Mouse (Mus musculus): ENCODE data around the gene Acadl. TPM values are rescaled to one million over a fixed set of nuclear protein-coding genes. Genes with fewer than 3 reads are reported as not detected.

The Acadl gene
- polyA plus RNA-seq, 1 experiment from 2014 or later: 40.7 TPM

DNA sequence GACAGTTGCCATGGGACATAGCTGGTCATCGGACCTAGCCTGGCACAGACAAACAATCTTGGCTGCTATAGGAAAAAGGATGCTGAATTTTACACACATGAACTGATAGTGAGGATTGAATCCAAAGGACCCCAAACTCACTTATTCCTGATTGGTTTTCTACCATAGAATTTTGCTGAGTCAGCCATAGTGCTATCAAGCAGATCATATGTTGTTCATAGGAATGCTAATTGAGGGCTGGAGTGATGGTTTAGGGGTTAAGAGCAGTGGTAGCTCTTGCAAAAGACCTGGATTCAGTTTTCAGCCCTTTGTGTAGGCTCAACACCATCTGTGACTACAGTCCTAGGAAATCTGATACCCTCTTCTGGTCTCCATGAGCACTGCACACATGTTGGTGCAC is 24.1 kb upstream of the Acadl start:
- no peak for ATAC-seq (ENCODE audit: low read depth)
- H3K4me1 ChIP-seq (ENCODE audit: control insufficient read depth, insufficient read depth, low read length): no peaks in the 10 kb centered on the region
- no peaks in the 10 kb centered on the region for H3K9me3 ChIP-seq (ENCODE audit: control insufficient read depth, low read length)
- no peaks in the 10 kb centered on the region for H3K36me3 ChIP-seq (ENCODE audit: control insufficient read depth, insufficient read depth, low read length)
- H3K9ac ChIP-seq (replicated peaks; ENCODE audit: low read depth, low read length): no peak overlapping the region
- no peak overlapping the region for H3K4me2 ChIP-seq (ENCODE audit: low read depth, low read length)
- no peak overlapping the region for H3K27ac ChIP-seq (ENCODE audit: low read depth, low read length)
- no peaks in the 10 kb centered on the region for H3K27me3 ChIP-seq (ENCODE audit: control insufficient read depth, insufficient read depth, low read length)
- WGBS: 100% methylated on average over 1 of the region's 1 CpGs
- no peak overlapping the region for H3K4me3 ChIP-seq (ENCODE audit: low read depth, low read length)

DNA sequence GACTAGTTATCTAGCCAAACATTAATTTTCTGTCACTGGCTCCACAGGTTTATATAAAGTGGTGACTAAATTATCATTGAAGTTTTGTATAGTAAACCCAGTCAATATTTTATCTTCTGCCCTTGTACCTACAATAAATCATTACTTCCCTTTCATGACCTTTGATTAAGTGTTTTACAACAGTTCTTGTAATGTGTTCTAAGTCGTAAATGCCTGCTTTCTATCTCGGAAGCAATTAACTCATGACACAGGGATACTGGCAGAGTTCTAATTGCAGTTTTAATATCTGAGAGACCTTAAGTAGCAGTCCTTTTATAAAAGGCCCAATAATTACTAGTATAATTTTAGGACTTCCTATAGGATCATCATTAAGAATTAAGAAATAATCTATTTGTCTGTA is 17.1 kb upstream of the Acadl start:
- Histone ChIP-seq H3K4me1 (ENCODE audit: control insufficient read depth, insufficient read depth, low read length) (no peaks in the 10 kb centered on the region), H3K27me3 (ENCODE audit: control insufficient read depth, insufficient read depth, low read length) (no peaks in the 10 kb centered on the region), H3K4me2 (ENCODE audit: low read depth, low read length) (no peak overlapping the region), H3K36me3 (ENCODE audit: control insufficient read depth, insufficient read depth, low read length) (no peaks in the 10 kb centered on the region), H3K27ac (ENCODE audit: low read depth, low read length) (no peak overlapping the region), H3K4me3 (ENCODE audit: low read depth, low read length) (no peak overlapping the region), H3K9ac (replicated peaks; ENCODE audit: low read depth, low read length) (no peak overlapping the region), H3K9me3 (ENCODE audit: control insufficient read depth, low read length) (no peaks in the 10 kb centered on the region)
- ATAC-seq (ENCODE audit: low read depth): no peak
- WGBS: 52% methylated on average over 2 of the region's 2 CpGs

DNA sequence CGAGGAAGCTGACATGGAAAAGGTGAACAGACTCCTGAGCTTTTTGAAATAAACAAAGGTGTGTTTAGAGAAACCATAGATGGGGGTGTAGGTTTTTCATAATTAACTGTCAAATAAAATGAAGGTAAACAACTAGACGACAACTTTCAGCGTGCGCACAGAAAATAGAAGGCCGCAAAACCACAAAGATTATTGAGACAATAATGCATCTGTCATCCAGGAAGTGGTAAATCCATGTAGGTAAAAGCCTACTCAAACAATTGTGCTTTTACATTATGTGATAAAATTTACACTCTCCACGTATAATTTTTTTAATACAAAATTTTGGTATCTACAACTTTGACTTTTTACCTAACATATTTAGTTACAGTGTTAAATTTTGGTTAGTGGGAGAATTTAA is 11.7 kb upstream of the Acadl start:
- Histone ChIP-seq H3K4me1 (ENCODE audit: control insufficient read depth, insufficient read depth, low read length) (no peaks in the 10 kb centered on the region), H3K4me3 (ENCODE audit: low read depth, low read length) (no peak overlapping the region), H3K4me2 (ENCODE audit: low read depth, low read length) (no peak overlapping the region), H3K27ac (ENCODE audit: low read depth, low read length) (no peak overlapping the region), H3K36me3 (ENCODE audit: control insufficient read depth, insufficient read depth, low read length) (no peaks in the 10 kb centered on the region), H3K27me3 (ENCODE audit: control insufficient read depth, insufficient read depth, low read length) (no peaks in the 10 kb centered on the region), H3K9me3 (ENCODE audit: control insufficient read depth, low read length) (no peaks in the 10 kb centered on the region), H3K9ac (replicated peaks; ENCODE audit: low read depth, low read length) (no peak overlapping the region)
- WGBS: 89% methylated on average over 6 of the region's 6 CpGs
- no peak for ATAC-seq (ENCODE audit: low read depth)

- H3K36me3 ChIP-seq (ENCODE audit: control insufficient read depth, insufficient read depth, low read length): no peaks in the 10 kb centered on the region
- no peaks in the 10 kb centered on the region for H3K27me3 ChIP-seq (ENCODE audit: control insufficient read depth, insufficient read depth, low read length)
- H3K27ac ChIP-seq (ENCODE audit: low read depth, low read length): no peak overlapping the region
- no peaks in the 10 kb centered on the region for H3K4me1 ChIP-seq (ENCODE audit: control insufficient read depth, insufficient read depth, low read length)
- no peak for ATAC-seq (ENCODE audit: low read depth)
- H3K9ac ChIP-seq (replicated peaks; ENCODE audit: low read depth, low read length): no peak overlapping the region
- no peak overlapping the region for H3K4me2 ChIP-seq (ENCODE audit: low read depth, low read length)
- H3K9me3 ChIP-seq (ENCODE audit: control insufficient read depth, low read length): no peaks in the 10 kb centered on the region
- no peak overlapping the region for H3K4me3 ChIP-seq (ENCODE audit: low read depth, low read length)
- 64% methylated on average over 7 of the region's 7 CpGs for WGBS
These were observed 8.5 kb upstream of the Acadl start for GRCm38 (mm10) chr1:66871591-66871990.

- H3K27me3 ChIP-seq (ENCODE audit: control insufficient read depth, insufficient read depth, low read length): no peaks in the 10 kb centered on the region
- no peak overlapping the region for H3K9ac ChIP-seq (replicated peaks; ENCODE audit: low read depth, low read length)
- H3K4me3 ChIP-seq (ENCODE audit: low read depth, low read length): no peak overlapping the region
- H3K4me1 ChIP-seq (ENCODE audit: control insufficient read depth, insufficient read depth, low read length): no peaks in the 10 kb centered on the region
- no peaks in the 10 kb centered on the region for H3K9me3 ChIP-seq (ENCODE audit: control insufficient read depth, low read length)
- no peaks in the 10 kb centered on the region for H3K36me3 ChIP-seq (ENCODE audit: control insufficient read depth, insufficient read depth, low read length)
- 89% methylated on average over 4 of the region's 4 CpGs for WGBS
- no peak overlapping the region for H3K4me2 ChIP-seq (ENCODE audit: low read depth, low read length)
- no peak for ATAC-seq (ENCODE audit: low read depth)
- H3K27ac ChIP-seq (ENCODE audit: low read depth, low read length): no peak overlapping the region
These were observed 2.6 kb upstream of the Acadl start for GRCm38 (mm10) chr1:66865633-66866032.

DNA sequence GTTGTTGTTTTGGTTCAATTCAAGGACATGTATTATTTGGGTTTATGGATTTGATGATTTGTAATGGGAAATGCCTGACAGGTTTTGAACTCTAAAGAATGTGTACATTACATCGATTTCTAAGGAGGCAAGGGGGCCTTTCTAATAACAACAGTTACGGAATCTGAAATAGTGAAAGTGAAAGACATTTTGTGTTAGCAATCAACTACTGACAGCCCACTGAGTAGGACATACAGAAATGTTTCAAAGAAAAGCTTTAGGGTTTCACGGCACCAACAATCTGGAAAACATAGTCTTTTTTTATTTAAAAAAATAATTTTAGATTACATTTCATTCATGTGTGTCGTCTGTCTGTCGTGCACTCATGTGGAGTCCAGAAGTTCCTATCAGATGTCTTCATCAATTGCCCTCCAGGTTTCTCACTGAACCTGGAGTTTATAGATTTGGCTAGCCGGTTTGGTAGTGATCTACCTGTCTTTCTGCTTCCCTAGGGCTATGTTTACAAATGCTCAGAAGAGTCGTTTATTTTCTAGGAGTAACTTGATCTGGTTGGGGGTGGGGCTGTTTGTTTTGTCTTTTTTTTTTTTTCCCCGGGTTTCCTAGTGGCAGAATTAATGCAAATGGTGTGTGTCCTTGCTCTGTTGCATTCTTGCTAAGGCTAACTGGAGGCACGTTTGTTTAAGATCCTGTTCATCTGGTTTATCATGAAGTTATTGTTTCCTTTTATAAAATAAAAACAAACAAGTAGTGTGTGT is 841 bp upstream of the Acadl start:
- Histone ChIP-seq H3K27me3 (ENCODE audit: control insufficient read depth, insufficient read depth, low read length) (no peaks in the 10 kb centered on the region), H3K4me1 (ENCODE audit: control insufficient read depth, insufficient read depth, low read length) (no peaks in the 10 kb centered on the region), H3K36me3 (ENCODE audit: control insufficient read depth, insufficient read depth, low read length) (no peaks in the 10 kb centered on the region), H3K9me3 (ENCODE audit: control insufficient read depth, low read length) (0 out of 2 replicates have a peak, but pooled peaks cover 2% of the 10 kb centered on the region), H3K9ac (replicated peaks; ENCODE audit: low read depth, low read length) (no peak overlapping the region), H3K27ac (ENCODE audit: low read depth, low read length) (no peak overlapping the region), H3K4me3 (ENCODE audit: low read depth, low read length) (peak overlapping the region; percentile 70; the same call in 1 of the 2 replicates), H3K4me2 (ENCODE audit: low read depth, low read length) (peak overlapping the region; percentile 82)
- no peak for ATAC-seq (ENCODE audit: low read depth)
- 18% methylated on average over 9 of the region's 9 CpGs for WGBS

DNA sequence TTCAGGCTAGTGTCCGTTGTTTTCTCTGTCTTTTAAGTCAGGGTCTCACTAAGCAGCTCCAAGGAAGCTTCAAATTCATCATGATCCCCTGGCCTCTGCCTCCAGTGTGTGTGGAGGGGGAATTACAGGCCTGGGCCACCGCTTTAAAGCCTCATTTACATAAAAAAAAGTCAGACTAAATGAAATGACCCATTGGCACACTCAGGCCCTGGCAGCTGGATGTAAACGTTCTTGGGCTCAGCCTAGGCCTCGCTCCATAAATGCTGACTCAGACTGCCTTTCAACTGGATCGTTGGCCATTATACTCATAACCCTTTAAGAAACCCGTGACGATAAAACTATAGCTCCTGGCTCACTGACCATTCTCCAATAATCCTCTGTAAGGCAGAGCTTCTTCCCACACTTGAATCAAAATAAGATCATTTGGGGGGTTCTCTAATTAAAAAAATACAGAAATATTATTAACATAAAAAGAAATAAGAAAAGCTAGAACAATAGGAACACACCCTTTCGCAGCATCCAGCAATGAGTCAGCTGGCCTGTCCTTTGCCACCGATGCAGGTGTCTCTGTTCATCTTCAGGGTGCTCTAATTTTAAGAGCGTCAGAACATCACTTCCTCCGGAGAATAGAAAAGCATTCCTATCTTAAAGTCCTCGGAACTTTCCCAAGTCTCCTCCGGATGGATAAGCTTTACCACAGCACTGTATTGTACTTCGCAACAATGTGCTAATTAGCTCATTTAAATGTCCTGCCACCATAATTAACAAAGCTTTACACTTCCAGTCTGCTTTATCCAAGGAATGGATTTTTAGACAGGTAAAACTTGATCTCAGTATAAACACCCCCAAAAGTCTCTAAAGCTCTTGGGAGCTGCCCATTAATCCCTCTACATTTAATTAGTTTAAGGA is 1.1 kb downstream of the Acadl start:
- H3K4me1 ChIP-seq (ENCODE audit: control insufficient read depth, insufficient read depth, low read length): no peaks in the 10 kb centered on the region
- peak; percentile 22; the same call in 1 of the 2 replicates for ATAC-seq (ENCODE audit: low read depth)
- peak overlapping the region; percentile 70 for H3K4me3 ChIP-seq (ENCODE audit: low read depth, low read length)
- 9% methylated on average over 14 of the region's 14 CpGs for WGBS
- 0 out of 2 replicates have a peak, but pooled peaks cover 2% of the 10 kb centered on the region for H3K9me3 ChIP-seq (ENCODE audit: control insufficient read depth, low read length)
- H3K27me3 ChIP-seq (ENCODE audit: control insufficient read depth, insufficient read depth, low read length): no peaks in the 10 kb centered on the region
- no peak overlapping the region for H3K9ac ChIP-seq (replicated peaks; ENCODE audit: low read depth, low read length)
- H3K36me3 ChIP-seq (ENCODE audit: control insufficient read depth, insufficient read depth, low read length): no peaks in the 10 kb centered on the region
- H3K27ac ChIP-seq (ENCODE audit: low read depth, low read length): no peak overlapping the region; the same call in 1 of the 2 replicates
- peak overlapping the region; percentile 82 for H3K4me2 ChIP-seq (ENCODE audit: low read depth, low read length)

GRCm38 (mm10) chr1:66847506-66847905 is 15.6 kb downstream of the Acadl start:
- Histone ChIP-seq H3K4me3 (ENCODE audit: low read depth, low read length) (no peak overlapping the region), H3K27ac (ENCODE audit: low read depth, low read length) (no peak overlapping the region), H3K9ac (replicated peaks; ENCODE audit: low read depth, low read length) (no peak overlapping the region), H3K27me3 (ENCODE audit: control insufficient read depth, insufficient read depth, low read length) (no peaks in the 10 kb centered on the region), H3K4me2 (ENCODE audit: low read depth, low read length) (no peak overlapping the region), H3K4me1 (ENCODE audit: control insufficient read depth, insufficient read depth, low read length) (no peaks in the 10 kb centered on the region), H3K9me3 (ENCODE audit: control insufficient read depth, low read length) (no peaks in the 10 kb centered on the region; the same call in 1 of the 2 replicates), H3K36me3 (ENCODE audit: control insufficient read depth, insufficient read depth, low read length) (peaks cover 5% of the 10 kb centered on the region; the same call in 1 of the 2 replicates)
- WGBS: 93% methylated on average over 4 of the region's 4 CpGs
- ATAC-seq (ENCODE audit: low read depth): no peak
